Mouse (Mus musculus): ENCODE results near the gene Vstm2l. TPM values are rescaled to one million over a fixed set of nuclear protein-coding genes. Genes with fewer than 3 reads are reported as not detected.
A peak's percentile ranks its signal among the peaks of the same experiment; 100 is the strongest.

The Vstm2l gene
- 1 to 10 TPM; 1.6 to 3.3 TPM for total RNA-seq (2021)
- long read RNA-seq, experiment 1, partial matches to known transcripts = 0 of 2 reads
- long read RNA-seq, experiment 1, other reads (novel, unspliced or antisense) = 1 of 2 reads
- long read RNA-seq, experiment 2, partial matches to known transcripts = 0 of 3 reads
- long read RNA-seq, experiment 2, other reads (novel, unspliced or antisense) = 1 of 3 reads

DNA sequence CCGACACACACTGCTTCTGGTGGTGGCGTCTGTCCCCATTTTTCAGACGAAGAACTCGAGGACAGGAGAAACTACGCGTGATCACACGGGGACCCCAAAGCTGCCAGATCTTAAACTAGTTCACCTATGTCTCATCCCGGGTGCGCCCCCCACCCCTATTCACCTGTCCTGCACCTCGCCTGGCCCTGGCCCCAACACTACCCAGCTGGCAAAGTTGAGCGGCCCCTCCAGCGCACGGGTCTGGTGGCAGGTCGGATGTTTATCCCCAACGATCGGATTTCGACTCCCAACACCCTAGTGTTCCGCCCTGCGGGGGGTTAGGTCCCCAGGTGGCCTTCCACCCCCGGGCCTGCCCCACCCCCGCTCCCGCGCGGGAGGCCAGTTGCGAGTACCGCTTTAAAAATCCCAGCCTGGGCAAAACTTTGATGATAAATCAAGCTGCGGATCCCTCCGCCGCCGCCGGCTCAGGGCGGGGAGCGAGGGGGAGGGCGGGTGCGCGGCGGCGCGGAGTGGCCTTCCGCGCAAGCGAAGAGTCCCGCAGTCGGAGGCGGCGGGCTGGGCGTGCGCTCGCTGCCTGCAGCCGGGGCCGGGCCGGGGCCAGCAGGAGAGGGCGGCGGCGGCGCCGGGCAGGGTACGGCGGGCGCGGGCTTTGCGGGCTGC is at the start of gene Vstm2l:
Vstm2l (plus strand) TSS at position 549 of the 660 bp plus-strand sequence.
- DNase-seq (ENCODE audit: low spot score in 2 of 2) = no peak

GRCm38 (mm10) chr2:157867126-157867525 is 47.3 kb upstream of the Vstm2l start:
- DNase-seq (ENCODE audit: low spot score in 2 of 2) = no peak

DNA sequence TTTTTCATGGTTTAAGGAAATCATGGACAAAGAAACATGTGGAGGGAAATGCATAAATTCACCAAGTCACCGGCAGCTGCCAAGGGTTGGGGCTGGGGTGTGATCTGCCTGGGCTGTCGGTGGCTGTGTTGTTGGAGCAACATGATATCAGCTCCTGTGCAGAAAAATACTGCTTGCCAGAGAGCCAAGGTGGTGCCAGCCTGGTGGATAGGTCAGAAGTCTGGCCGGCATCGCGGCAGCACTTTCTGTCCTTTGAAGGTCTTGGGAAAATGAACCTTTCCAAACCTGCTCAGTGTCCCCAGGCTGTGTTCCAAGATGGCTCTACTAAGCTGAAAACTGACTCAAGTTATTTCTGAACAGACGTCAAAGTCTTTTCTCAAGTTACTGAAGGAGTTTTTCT is 44.2 kb upstream of the Vstm2l start:
- DNase-seq (ENCODE audit: low spot score in 2 of 2) = no peak

- DNase-seq (ENCODE audit: low spot score in 2 of 2) = peak; percentile 54 to 65
Observed at GRCm38 (mm10) chr2:157873223-157873622, 41.2 kb upstream of the Vstm2l start.

GRCm38 (mm10) chr2:157873691-157874090 is 40.8 kb upstream of the Vstm2l start:
- no peak for DNase-seq (ENCODE audit: low spot score in 2 of 2)

DNA sequence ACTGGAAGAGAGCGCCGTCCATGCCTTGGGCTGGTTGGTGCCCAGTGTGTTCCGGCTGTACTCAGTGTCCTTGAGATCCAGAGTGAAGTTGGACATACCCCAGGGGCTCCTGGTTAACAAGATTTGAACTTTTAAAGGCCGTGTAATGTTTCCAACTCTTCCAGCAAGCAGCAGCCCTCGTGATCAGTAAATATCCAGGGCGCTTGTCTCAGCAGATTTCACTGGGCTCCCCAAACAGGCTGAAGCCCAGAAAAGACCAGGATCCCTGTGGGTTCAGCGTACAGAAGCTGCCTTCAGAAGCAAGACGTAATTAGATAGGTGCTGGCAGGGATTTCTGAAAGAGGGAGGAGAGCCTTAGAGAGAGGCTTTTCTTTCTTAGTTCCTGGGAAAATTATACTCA is 39.3 kb upstream of the Vstm2l start:
- no peak for DNase-seq (ENCODE audit: low spot score in 2 of 2)

DNA sequence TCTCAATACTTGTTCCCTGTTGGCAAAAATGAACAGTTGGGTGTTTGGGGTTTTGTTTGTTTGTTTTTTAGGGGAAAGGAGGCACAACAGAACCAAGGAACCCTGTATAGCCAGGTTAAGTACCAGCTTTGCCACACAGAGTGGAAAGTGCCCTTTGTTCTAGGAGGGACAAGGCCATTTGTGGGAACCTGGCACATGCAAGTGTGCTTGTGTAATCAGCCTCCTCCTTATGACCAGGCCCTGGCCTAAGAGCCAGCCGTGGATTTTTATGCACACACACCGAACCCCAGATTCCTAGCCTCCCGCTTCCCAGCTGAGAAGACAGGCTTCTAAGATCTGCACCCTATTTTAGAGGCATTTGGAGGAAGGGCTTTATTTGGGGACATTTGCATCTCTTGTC is 37.1 kb upstream of the Vstm2l start:
- no peak for DNase-seq (ENCODE audit: low spot score in 2 of 2)

- no peak for DNase-seq (ENCODE audit: low spot score in 2 of 2)
Observed at GRCm38 (mm10) chr2:157877967-157878366, 36.5 kb upstream of the Vstm2l start.

- no peak for DNase-seq (ENCODE audit: low spot score in 2 of 2)
Observed at GRCm38 (mm10) chr2:157881939-157882338, 32.5 kb upstream of the Vstm2l start.

- DNase-seq (ENCODE audit: low spot score in 2 of 2) = no peak
Observed at GRCm38 (mm10) chr2:157887275-157888025, 27.0 kb upstream of the Vstm2l start.

- no peak for DNase-seq (ENCODE audit: low spot score in 2 of 2)
Observed at GRCm38 (mm10) chr2:157891166-157891565, 23.3 kb upstream of the Vstm2l start.

DNA sequence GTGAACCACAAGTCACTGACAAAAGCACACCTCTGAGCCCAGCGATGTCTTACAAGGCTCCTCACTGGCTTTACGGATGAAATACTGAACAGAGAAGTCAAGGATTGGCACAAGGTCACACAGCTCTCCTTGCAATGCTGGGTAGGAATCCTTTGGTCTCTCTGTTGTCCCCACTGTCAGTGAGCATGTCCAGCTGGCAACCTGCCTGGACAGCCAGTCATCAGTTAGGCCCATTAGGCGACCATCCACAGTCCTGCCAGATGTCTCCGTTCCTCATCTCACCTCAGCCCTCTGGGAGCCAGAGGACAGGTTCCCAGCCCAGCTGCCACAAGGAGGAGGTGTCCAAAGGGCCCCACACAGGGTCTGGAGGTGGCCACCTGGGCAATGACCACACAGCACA is 17.3 kb upstream of the Vstm2l start:
- DNase-seq (ENCODE audit: low spot score in 2 of 2) = peak in 1 of 2 experiments; percentile 28

- DNase-seq (ENCODE audit: low spot score in 2 of 2) = peak; percentile 78
Observed at GRCm38 (mm10) chr2:157913204-157913636, 1.2 kb upstream of the Vstm2l start.

- DNase-seq (ENCODE audit: low spot score in 2 of 2) = no peak
Observed at GRCm38 (mm10) chr2:157913705-157914104, 748 bp upstream of the Vstm2l start.

- no peak for DNase-seq (ENCODE audit: low spot score in 2 of 2)
Observed at GRCm38 (mm10) chr2:157914889-157915517, 550 bp downstream of the Vstm2l start.

GRCm38 (mm10) chr2:157918529-157918928 is 4.1 kb downstream of the Vstm2l start:
- DNase-seq (ENCODE audit: low spot score in 2 of 2) = no peak

DNA sequence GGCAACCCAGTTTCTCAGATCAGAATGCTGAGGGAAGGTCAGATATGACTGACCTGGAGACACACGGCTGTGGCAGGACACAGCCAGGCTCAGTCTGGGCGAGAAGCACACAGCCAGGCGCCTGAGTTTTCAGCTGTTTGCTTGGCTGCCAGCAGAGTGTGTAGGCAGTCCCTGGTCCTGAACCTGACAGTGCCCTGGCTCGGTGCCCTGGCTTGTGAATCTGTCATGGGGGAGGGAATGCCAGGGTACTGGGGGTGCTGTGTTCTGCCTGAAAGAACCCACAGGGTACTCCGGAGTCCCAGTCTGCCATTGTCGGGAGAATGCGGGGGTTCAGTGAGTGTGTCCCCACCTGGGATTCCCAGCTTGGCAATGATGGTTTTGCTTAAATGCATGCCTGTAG is 7.1 kb downstream of the Vstm2l start:
- DNase-seq (ENCODE audit: low spot score in 2 of 2) = no peak

- DNase-seq (ENCODE audit: low spot score in 2 of 2) = no peak
Observed at GRCm38 (mm10) chr2:157923406-157923805, 9.0 kb downstream of the Vstm2l start.

DNA sequence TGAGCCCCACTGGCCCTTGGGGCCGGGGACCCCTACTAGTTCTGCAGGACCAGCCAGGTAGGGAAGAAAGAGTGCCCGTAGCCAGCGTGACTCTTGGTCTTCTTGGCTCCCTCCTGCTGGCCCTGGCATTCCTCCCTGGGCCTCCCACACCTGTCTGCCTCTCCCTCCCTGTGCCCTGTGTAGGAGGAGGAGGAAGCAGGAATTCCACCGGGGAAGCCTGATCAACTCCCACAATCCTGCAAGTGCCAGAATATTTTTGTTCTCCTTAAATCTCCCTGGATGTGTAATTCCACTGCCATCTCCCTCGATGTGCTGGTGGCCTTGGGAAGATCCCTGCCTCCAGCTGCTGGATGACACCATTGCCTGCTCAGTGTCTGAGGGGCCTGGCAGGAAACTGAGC is 10.1 kb downstream of the Vstm2l start:
- no peak for DNase-seq (ENCODE audit: low spot score in 2 of 2)

DNA sequence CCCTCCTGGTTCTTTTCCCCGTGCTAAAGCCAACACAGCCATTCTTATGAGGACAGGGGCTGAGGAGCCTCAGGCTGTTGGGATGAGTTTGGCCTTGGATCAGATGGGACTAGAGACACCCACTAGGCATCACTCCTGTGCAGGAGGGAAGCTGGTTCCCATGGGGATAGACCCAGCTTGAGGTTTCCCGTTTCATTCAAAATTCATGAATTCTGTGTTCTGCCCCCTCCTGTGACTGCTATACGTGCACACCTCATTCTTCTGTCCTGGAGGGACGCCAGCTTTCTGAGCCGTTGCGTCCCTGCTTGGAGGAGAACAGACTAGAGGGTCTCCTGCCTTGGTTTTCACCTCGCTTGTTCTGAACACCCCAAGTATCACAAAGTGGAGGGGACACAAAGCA is 12.0 kb downstream of the Vstm2l start:
- no peak for DNase-seq (ENCODE audit: low spot score in 2 of 2)

DNA sequence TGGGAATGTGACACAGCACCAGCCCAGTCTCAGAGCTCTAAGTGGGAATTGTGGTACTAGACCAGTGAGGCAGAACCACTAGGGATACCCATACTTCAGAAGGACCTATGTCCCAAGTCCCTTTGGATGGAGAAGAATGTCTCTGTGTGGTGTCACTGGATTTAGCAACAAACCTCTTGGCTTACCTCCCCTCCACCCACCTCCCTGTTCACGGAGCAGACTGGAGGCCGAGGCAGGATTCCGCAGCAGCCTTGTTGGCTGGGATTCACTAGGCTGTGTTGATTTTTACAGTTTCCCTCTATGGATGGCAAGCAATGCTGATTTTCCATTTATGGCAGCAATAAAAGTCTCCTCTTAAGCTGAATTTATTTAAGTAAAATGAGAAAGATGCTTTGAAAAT is 12.5 kb downstream of the Vstm2l start:
- DNase-seq (ENCODE audit: low spot score in 2 of 2) = no peak

GRCm38 (mm10) chr2:157927397-157927796 is 12.9 kb downstream of the Vstm2l start:
- DNase-seq (ENCODE audit: low spot score in 2 of 2) = no peak

All from adrenal gland, adult 18-20 months (tissue).